Mouse (Mus musculus): ENCODE results near the gene Med18. TPM values are rescaled to one million over a fixed set of nuclear protein-coding genes. Genes with fewer than 3 reads are reported as not detected.
A peak's percentile ranks its signal among the peaks of the same experiment; 100 is the strongest.

Gene Med18
- polyA plus RNA-seq, 1 experiment from 2014 or later, result 11.2 TPM

DNA sequence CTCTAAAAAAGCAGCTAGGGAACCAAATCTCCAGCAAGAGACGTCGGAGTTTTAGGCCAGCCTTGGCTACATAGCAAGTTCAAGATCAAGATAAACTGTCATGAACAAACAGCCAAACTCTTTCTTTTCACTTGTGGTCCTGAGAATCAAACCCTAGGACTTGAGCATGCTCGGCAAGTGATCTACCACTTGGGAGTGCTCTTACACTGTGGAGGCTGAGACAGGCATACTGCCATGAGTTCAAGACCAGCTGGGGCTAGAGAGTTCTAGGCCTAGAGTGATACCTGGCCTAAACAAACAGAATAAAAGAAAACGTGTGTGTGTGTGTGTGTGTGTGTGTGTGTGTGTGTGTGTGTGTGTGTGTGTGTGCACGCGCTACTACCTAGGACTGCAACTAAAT lies 9.5 kb downstream of the Med18 start:
- H3K4me3 ChIP-seq (replicated peaks), result no peak overlapping the region
- H3K27me3 ChIP-seq, result no peaks in the 10 kb centered on the region
- H3K4me2 ChIP-seq, result no peak overlapping the region
- H3K9me3 ChIP-seq (replicated peaks), result no peaks in the 10 kb centered on the region
- WGBS (ENCODE audit: insufficient replicate concordance), result 73% methylated on average over 6 of the region's 6 CpGs
- peaks cover 23% of the 10 kb centered on the region for H3K36me3 ChIP-seq (replicated peaks)
- H3K27ac ChIP-seq (replicated peaks), result no peak overlapping the region
- H3K4me1 ChIP-seq (replicated peaks), result peaks cover 6% of the 10 kb centered on the region
- ATAC-seq (ENCODE audit: insufficient read depth), result no peak
- H3K9ac ChIP-seq, result no peak overlapping the region

DNA sequence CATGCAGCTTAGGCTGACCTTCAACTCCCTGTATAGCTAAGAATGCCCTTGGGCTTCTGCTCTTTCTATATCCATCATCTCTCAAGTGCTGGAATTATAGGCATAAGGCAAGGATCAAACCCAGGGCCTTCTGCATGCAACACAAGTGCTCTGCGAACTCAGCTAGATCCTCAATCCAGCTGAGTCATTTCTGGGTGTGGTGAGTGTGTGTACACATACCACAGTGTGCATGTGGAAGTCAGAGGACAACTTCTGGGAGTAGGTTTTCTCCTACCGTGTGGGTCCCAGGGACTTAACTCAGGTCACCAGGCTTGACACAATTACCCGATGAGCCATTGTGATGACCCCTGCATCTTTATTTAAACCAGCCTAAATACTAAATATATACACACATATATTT lies 13.9 kb downstream of the Med18 start:
- H3K4me2 ChIP-seq, result no peak overlapping the region
- 52% methylated on average over 3 of the region's 3 CpGs for WGBS (ENCODE audit: insufficient replicate concordance)
- no peaks in the 10 kb centered on the region for H3K9me3 ChIP-seq (replicated peaks)
- no peak overlapping the region for H3K9ac ChIP-seq
- no peak overlapping the region for H3K4me3 ChIP-seq (replicated peaks)
- no peak overlapping the region for H3K27ac ChIP-seq (replicated peaks)
- no peaks in the 10 kb centered on the region for H3K36me3 ChIP-seq (replicated peaks)
- peak; percentile 60; the same call in 1 of the 2 replicates for ATAC-seq (ENCODE audit: insufficient read depth)
- H3K27me3 ChIP-seq, result peaks cover 6% of the 10 kb centered on the region
- peaks cover 6% of the 10 kb centered on the region for H3K4me1 ChIP-seq (replicated peaks)

DNA sequence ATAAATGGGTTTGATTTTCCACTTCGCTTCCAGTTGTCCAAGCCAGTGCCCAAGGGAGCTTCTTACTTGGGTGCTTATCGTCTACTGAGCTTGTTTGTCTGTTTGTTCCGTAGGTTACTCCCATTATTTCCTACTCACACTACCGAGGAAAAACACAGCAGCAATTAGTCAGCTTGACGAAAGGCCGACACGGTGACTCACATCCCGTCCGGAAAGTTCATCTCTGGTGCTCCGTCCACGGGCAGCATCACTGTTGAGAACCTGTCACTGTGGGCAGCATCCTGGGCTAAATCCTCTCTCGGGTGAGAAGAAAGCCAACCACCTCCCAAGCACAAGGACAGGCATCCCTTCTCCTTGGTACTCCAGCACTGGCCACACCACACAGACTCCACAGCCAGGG lies 17.6 kb downstream of the Med18 start:
- no peak overlapping the region for H3K27ac ChIP-seq (replicated peaks)
- H3K4me1 ChIP-seq (replicated peaks), result peaks cover 6% of the 10 kb centered on the region
- H3K4me2 ChIP-seq, result no peak overlapping the region
- H3K9ac ChIP-seq, result no peak overlapping the region
- no peaks in the 10 kb centered on the region for H3K9me3 ChIP-seq (replicated peaks)
- WGBS (ENCODE audit: insufficient replicate concordance), result 59% methylated on average over 12 of the region's 12 CpGs
- no peak overlapping the region for H3K4me3 ChIP-seq (replicated peaks)
- H3K36me3 ChIP-seq (replicated peaks), result no peaks in the 10 kb centered on the region
- ATAC-seq (ENCODE audit: insufficient read depth), result no peak
- peaks cover 6% of the 10 kb centered on the region for H3K27me3 ChIP-seq

DNA sequence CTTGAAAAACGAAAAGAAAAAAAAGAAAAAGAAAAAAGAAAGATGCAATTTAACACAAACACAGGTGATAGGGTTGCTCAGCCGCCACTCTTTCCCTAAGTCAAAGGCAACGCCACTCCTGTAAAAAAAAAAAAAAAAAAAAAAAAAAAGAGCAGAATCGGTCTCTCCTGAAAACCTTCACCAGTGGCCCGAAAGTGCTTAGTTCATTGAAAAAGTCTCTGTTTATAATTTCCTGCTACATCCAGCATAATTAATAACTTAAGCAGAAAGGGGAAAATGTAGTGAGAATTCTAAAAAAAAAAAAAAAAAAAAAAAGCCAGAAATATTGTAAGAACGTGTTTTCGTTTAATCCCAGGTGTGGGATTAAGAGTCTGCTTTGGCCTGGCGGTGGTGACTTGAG lies 19.2 kb downstream of the Med18 start:
- no peak overlapping the region for H3K27ac ChIP-seq (replicated peaks)
- WGBS (ENCODE audit: insufficient replicate concordance), result 71% methylated on average over 8 of the region's 8 CpGs
- no peaks in the 10 kb centered on the region for H3K9me3 ChIP-seq (replicated peaks)
- H3K4me1 ChIP-seq (replicated peaks), result peaks cover 1% of the 10 kb centered on the region
- no peaks in the 10 kb centered on the region for H3K36me3 ChIP-seq (replicated peaks)
- peaks cover 6% of the 10 kb centered on the region for H3K27me3 ChIP-seq
- H3K9ac ChIP-seq, result no peak overlapping the region
- no peak for ATAC-seq (ENCODE audit: insufficient read depth)
- H3K4me2 ChIP-seq, result no peak overlapping the region
- H3K4me3 ChIP-seq (replicated peaks), result no peak overlapping the region

DNA sequence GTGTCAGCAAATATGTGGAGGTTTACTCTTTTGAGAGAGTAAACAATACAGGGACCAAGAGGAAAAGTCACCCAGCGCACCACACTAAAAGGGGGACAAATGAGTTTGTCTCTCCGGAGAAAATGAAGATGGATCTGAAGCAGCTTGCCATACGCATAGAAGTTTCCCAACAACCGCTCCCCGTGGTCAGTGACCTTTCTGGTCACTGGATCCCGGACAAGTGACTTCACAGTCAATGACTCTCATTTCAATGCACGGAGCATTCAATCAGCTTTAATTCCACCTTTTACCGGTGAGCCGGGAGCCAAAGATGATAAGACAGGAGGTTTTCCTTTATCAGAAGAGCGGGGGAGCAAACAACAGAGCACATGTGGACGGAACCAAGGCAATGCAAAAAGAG lies 25.9 kb downstream of the Med18 start:
- H3K4me2 ChIP-seq, result peak overlapping the region; percentile 32; the same call in 1 of the 2 replicates
- H3K27ac ChIP-seq (replicated peaks), result no peak overlapping the region
- 0 out of 2 replicates have a peak, but pooled peaks cover 3% of the 10 kb centered on the region for H3K27me3 ChIP-seq
- no peak overlapping the region for H3K9ac ChIP-seq
- peaks cover 11% of the 10 kb centered on the region for H3K4me1 ChIP-seq (replicated peaks)
- WGBS (ENCODE audit: insufficient replicate concordance), result 39% methylated on average over 11 of the region's 11 CpGs
- no peaks in the 10 kb centered on the region for H3K36me3 ChIP-seq (replicated peaks)
- no peak overlapping the region for H3K4me3 ChIP-seq (replicated peaks)
- ATAC-seq (ENCODE audit: insufficient read depth), result no peak
- H3K9me3 ChIP-seq (replicated peaks), result no peaks in the 10 kb centered on the region

DNA sequence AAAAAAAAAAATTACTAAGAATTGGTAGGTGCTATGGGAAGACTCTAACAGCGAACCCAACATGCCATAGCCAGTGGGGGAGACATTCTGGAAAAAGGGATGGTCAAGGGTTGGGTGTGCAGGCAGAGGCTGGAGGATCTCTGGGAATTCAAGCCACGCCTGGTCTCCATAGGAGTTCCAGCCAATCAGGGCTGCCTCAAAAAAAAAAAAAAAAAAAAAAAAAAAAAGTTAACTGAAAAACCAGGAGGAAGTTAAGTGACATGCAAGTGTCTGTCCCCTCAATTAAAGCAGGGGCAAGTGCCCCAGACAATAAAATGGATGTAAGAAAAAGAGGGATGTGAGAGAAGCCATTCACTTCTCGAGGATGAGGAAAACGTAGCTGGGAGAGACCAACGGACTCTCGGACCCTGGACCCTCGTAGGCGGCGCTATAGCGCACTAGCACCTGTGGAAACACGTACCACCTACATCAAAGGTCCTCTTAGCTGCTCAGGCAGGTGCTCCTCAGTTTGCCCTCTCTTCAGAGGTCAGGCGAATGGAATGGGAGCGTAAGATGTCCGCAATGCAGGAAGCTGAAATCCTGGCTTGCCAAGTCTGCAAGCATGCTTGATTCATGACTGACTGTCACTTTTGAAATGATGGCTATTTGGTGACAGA lies 30.9 kb downstream of the Med18 start:
- Histone ChIP-seq H3K4me1 (replicated peaks) (peaks cover 36% of the 10 kb centered on the region), H3K36me3 (replicated peaks) (no peaks in the 10 kb centered on the region), H3K27ac (replicated peaks) (no peak overlapping the region), H3K27me3 (peaks cover 13% of the 10 kb centered on the region; the same call in 1 of the 2 replicates), H3K9ac (no peak overlapping the region), H3K4me3 (replicated peaks) (peak overlapping the region; percentile 14; the same call in 1 of the 2 replicates), H3K9me3 (replicated peaks) (no peaks in the 10 kb centered on the region), H3K4me2 (peak overlapping the region; percentile 53)
- ATAC-seq (ENCODE audit: insufficient read depth), result no peak
- 13% methylated on average over 14 of the region's 14 CpGs for WGBS (ENCODE audit: insufficient replicate concordance)

DNA sequence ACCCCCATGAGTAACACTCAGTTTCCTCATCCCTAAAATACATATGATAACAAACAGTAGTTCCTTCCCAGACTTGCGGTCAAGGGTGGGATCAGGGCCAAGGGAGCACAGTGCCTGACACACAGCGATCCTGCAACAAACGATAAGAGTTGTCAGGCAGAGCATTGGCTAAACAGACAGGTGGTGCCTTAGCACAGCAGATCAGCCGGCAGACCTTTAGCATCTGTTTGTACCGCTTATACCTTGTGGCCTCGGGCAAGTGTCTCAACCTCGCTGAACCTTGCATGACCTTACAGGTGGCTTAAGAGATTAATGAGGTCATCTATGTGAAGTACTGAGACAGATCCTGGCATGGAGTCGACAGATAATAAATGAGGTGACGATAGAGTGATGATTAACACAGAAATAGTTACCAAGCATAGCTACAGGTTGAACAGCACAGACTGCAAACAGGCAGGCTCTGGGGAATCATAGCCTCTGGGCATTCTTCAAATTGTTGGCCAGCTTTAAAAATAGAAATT lies 35.6 kb downstream of the Med18 start:
- Histone ChIP-seq H3K9me3 (replicated peaks) (no peaks in the 10 kb centered on the region), H3K27ac (replicated peaks) (peak overlapping the region; percentile 92), H3K36me3 (replicated peaks) (no peaks in the 10 kb centered on the region), H3K4me3 (replicated peaks) (0 out of 2 replicates have a peak overlapping the region, but pooled peaks have one; percentile 19), H3K4me2 (peak overlapping the region; percentile 58), H3K4me1 (replicated peaks) (peaks cover 65% of the 10 kb centered on the region), H3K9ac (peak overlapping the region; percentile 8), H3K27me3 (peaks cover 12% of the 10 kb centered on the region; the same call in 1 of the 2 replicates)
- 10% methylated on average over 9 of the region's 9 CpGs for WGBS (ENCODE audit: insufficient replicate concordance)
- peak; percentile 99 for ATAC-seq (ENCODE audit: insufficient read depth)

DNA sequence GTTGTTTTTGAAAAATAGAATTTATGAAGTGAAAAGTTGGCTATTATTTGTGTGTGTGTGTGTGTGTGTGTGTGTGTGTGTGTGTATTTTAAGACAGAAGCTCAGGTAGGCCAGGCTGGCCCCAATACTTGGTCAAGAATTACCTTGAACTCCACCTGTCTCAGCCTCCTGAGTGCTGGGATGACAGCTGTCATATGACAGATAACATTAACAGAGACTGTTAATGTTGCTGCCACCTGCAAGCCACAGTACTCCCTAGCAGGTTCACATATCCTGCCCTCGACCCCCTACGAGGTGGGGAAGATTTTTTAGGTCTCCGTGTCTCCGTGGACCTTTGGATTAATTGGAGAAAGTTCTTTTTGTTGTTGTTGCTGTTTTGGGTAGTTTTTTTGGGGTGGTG lies 36.2 kb downstream of the Med18 start:
- peak overlapping the region; percentile 58 for H3K4me2 ChIP-seq
- H3K9ac ChIP-seq, result peak overlapping the region; percentile 8
- H3K4me1 ChIP-seq (replicated peaks), result peaks cover 64% of the 10 kb centered on the region
- peak overlapping the region; percentile 92 for H3K27ac ChIP-seq (replicated peaks)
- no peaks in the 10 kb centered on the region for H3K9me3 ChIP-seq (replicated peaks)
- H3K4me3 ChIP-seq (replicated peaks), result 0 out of 2 replicates have a peak overlapping the region, but pooled peaks have one; percentile 19
- no peaks in the 10 kb centered on the region for H3K36me3 ChIP-seq (replicated peaks)
- ATAC-seq (ENCODE audit: insufficient read depth), result peak; percentile 56
- H3K27me3 ChIP-seq, result peaks cover 9% of the 10 kb centered on the region; the same call in 1 of the 2 replicates
- WGBS (ENCODE audit: insufficient replicate concordance), result 55% methylated on average over 4 of the region's 4 CpGs

DNA sequence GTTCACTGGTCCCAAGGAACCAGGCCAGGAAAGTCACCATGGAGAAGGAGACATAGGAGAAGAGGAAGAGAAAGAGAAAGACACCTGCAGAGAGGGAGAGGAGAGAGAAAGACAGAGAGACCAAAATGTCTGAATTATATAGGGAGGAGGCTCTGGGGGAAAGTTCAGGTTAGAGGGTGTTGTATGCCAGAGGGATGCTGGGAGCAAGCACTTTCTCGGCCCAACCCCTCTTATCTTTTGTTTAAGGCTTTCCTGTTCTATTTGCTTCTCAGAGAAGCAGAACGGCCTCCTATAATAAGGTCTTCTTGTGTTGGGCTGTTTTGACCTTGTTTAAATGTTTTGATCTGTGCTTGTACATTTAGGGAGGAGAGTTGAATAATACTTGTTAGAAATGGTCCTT lies 37.7 kb downstream of the Med18 start:
- H3K4me2 ChIP-seq, result peak overlapping the region; percentile 14; the same call in 1 of the 2 replicates
- no peak overlapping the region for H3K4me3 ChIP-seq (replicated peaks)
- no peak for ATAC-seq (ENCODE audit: insufficient read depth)
- peaks cover 70% of the 10 kb centered on the region for H3K4me1 ChIP-seq (replicated peaks)
- H3K36me3 ChIP-seq (replicated peaks), result no peaks in the 10 kb centered on the region
- peaks cover 4% of the 10 kb centered on the region; the same call in 1 of the 2 replicates for H3K27me3 ChIP-seq
- H3K9me3 ChIP-seq (replicated peaks), result no peaks in the 10 kb centered on the region
- H3K9ac ChIP-seq, result no peak overlapping the region
- 9% methylated on average over 2 of the region's 2 CpGs for WGBS (ENCODE audit: insufficient replicate concordance)
- peak overlapping the region; percentile 73 for H3K27ac ChIP-seq (replicated peaks)

DNA sequence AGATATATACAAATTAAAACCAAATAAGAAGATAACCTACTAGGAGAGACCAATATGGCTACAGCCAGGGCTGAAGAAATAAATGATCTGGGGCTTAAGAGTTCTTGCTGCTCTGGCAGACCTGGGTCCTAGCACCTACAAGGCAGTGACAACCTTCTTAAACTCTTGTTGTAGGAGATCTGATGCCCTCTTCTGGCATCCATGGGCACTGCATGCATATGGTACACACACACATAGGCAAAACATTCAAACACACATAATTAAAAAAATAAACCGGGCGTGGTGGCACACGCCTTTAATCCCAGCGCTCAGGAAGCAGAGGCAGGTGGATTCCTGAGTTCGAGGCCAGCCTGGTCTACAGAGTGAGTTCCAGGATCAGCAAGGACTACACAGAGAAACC lies 39.0 kb downstream of the Med18 start:
- 85% methylated on average over 5 of the region's 5 CpGs for WGBS (ENCODE audit: insufficient replicate concordance)
- ATAC-seq (ENCODE audit: insufficient read depth), result no peak
- no peak overlapping the region for H3K4me2 ChIP-seq
- H3K27me3 ChIP-seq, result no peaks in the 10 kb centered on the region
- H3K27ac ChIP-seq (replicated peaks), result no peak overlapping the region
- H3K4me3 ChIP-seq (replicated peaks), result no peak overlapping the region
- H3K9me3 ChIP-seq (replicated peaks), result no peaks in the 10 kb centered on the region
- no peaks in the 10 kb centered on the region for H3K36me3 ChIP-seq (replicated peaks)
- no peak overlapping the region for H3K9ac ChIP-seq
- H3K4me1 ChIP-seq (replicated peaks), result peaks cover 72% of the 10 kb centered on the region

DNA sequence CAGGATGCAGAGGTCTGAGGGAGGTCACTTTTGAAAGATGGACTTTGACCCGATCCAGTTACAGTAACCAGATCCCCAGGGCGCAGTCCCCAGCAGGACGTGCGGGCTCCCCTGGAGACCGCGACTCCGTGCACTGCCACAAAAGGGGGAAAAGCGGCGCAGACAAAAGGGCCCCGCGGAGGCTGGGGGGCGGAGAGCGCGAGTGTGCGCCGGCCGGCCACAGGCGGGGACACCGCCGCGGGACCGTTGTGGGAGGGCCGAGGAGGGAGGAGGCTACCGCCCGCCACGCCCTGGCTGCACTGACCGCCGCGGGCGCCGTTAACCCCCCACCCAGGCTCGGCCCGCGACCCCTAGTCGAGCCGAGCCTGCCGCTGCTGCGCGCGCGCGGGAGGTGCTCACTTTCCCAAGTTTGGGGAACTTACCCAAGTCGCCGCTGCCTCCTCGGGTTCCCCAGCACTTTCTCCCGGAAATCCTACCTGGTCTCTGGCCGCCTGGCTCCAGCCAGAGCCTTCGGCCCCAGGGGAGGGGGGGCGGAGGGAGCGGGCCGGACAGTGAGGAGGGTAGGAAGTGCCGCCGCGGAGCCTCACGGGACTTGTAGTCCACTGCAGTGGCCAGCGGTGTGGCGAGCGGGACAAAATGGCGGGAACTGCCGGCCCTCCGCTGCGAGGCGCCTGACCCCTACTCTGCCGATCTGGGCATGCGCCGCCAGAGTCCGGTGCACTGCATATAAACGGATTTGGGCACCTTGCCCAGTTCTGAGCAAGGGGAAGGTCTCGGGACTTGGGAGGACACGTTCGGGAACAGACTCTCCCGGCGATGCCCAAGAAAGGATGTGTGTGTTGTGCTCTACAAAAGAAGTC lies 41.6 kb downstream of the Med18 start, which contains the start of gene Phactr4:
Gene Phactr4 (minus strand): TSS at position 567 of the 860 bp plus-strand sequence.
- Histone ChIP-seq H3K4me1 (replicated peaks) (peaks cover 68% of the 10 kb centered on the region), H3K9me3 (replicated peaks) (no peaks in the 10 kb centered on the region), H3K4me2 (peak within 1 kb of the TSS; percentile 83), H3K27me3 (no peaks in the 10 kb centered on the region), H3K36me3 (replicated peaks) (no peaks in the 10 kb centered on the region), H3K4me3 (replicated peaks) (peak within 1 kb of the TSS; percentile 87), H3K9ac (peak within 1 kb of the TSS; percentile 95), H3K27ac (replicated peaks) (peak within 1 kb of the TSS; percentile 96)
- ATAC-seq (ENCODE audit: insufficient read depth), result peak; percentile 92
- WGBS (ENCODE audit: insufficient replicate concordance), result under 1% methylated on average over 72 of the region's 73 CpGs
